Mouse (Mus musculus) kidney, embryonic 14.5 days (tissue): ENCODE data around the gene Rabgap1l. TPM values are rescaled to one million over a fixed set of nuclear protein-coding genes. Genes with fewer than 3 reads are reported as not detected.

Source experiments
- ATAC-seq: fragments of 200-750 bp; cut with Nextera tagmentation; 2 replicates; pipeline ENCODE4 v1.8.0; 2017; ENCODE audit warnings: moderate number of reproducible peaks, mild to moderate bottlenecking, moderate TSS enrichment, moderate library complexity; ENCODE audit not compliant: low FRiP score, low TSS enrichment
- H3K27ac ChIP-seq: fragments of 300-500 bp; sonication (generic); 2 replicates; pipeline ENCODE4 v1.5.1; 2014; ENCODE audit warnings: low read depth, mild to moderate bottlenecking, low read length, moderate library complexity, mixed read lengths
- H3K27me3 ChIP-seq: fragments of 300-500 bp; sonication (generic); 2 replicates; pipeline ENCODE4 v1.6.1; 2014; ENCODE audit warnings: mild to moderate bottlenecking, low read length; ENCODE audit not compliant: control insufficient read depth, insufficient read depth
- H3K36me3 ChIP-seq: fragments of 300-500 bp; sonication (generic); 2 replicates; pipeline ENCODE4 v1.6.1; 2014; ENCODE audit warnings: low read length, mixed read lengths; ENCODE audit not compliant: control insufficient read depth, insufficient read depth
- H3K4me1 ChIP-seq: fragments of 300-500 bp; sonication (generic); 2 replicates; pipeline ENCODE4 v1.6.1; 2014; ENCODE audit warnings: low read length, mixed read lengths; ENCODE audit not compliant: control insufficient read depth, insufficient read depth
- H3K4me2 ChIP-seq: fragments of 300-500 bp; sonication (generic); replicated peaks from 2 replicates; pipeline ENCODE4 v1.6.1; 2014; ENCODE audit warnings: low read depth, mild to moderate bottlenecking, low read length
- H3K4me3 ChIP-seq: fragments of 300-500 bp; sonication (generic); 2 replicates; pipeline ENCODE4 v1.5.1; 2014; ENCODE audit warnings: mild to moderate bottlenecking, low read length
- H3K9ac ChIP-seq: fragments of 300-500 bp; sonication (generic); 2 replicates; pipeline ENCODE4 v1.6.1; 2014; ENCODE audit warnings: low read depth, mild to moderate bottlenecking, low read length, moderate library complexity
- H3K9me3 ChIP-seq: fragments of 300-500 bp; sonication (generic); 2 replicates; pipeline ENCODE4 v1.6.1; 2016; ENCODE audit warnings: low read length; ENCODE audit not compliant: control insufficient read depth
- WGBS: fragments of 180-500 bp; shearing (Covaris S2); extraction: QIAGEN DNeasy Blood & Tissue Kit; methylation state at CpG from one replicate; pipeline ENCODE4 v1.1.7; 2014; 5-methylcytosine and 5-hydroxymethylcytosine counted together
- polyA plus RNA-seq: library from polyadenylated mRNA; unstranded; fragments of >200 nt; fragmentation: Nextera tagmentation; extraction: Ambion mirVana; gene quantifications from 2 replicates; pipeline ENCODE4 v1.2.1, GENCODE M21; 2014

The Rabgap1l gene
- polyA plus RNA-seq, 1 experiment from 2014 or later = 13.2 TPM

DNA sequence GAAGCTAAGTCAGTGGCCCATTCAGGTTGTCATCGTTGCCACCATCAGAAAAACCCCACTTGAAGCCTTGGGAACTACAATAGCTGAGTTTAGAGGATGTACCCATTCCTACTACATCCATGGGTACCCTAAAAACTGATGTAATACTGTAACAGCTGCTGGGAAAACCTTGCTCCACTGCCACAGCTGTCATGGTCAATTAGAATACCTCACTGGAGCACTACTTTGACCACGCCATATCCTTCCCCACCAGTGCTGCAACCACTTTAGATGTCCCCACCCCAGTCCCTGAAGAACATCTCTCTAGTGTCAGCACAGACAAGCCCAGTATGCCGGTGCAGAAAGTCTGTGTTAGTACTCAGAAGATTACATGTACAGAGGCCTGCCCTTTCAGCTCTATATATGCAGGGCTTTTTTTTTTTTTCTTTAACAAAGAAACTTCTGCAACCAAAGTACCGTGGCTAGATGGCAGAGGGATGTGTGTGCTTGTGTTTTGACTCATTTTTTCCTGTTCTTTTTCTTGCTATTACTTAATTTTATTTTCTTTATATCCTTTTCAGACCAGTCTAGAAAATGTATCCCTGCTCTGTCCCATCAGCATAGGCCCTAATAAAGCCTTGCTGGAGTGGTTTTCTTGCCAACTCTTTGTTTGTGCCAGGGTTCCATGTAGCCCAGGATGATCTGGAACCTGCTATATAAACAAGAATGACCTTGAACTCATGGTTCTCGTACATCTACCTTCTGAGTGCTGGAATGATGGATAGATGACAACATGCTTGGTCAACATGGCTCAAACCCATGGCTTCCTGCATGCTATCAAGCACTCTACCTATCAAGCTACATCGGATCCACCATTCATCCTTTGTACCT, 100.6 kb downstream of the Rabgap1l start:
- no peaks in the 10 kb centered on the region for H3K9me3 ChIP-seq
- ATAC-seq = no peak

GRCm38 (mm10) chr1:160691196-160691590, 101.8 kb downstream of the Rabgap1l start:
- Histone ChIP-seq H3K9me3 (no peaks in the 10 kb centered on the region), H3K4me1 (no peaks in the 10 kb centered on the region), H3K4me3 (no peak overlapping the region), H3K36me3 (no peaks in the 10 kb centered on the region), H3K9ac (no peak overlapping the region), H3K27me3 (no peaks in the 10 kb centered on the region), H3K4me2 (no peak overlapping the region), H3K27ac (no peak overlapping the region)
- WGBS = 88% methylated on average over 1 of the region's 1 CpGs
- ATAC-seq = no peak

More for the DNA sequence above, 100.6 kb downstream of the Rabgap1l start:
- no peak overlapping the region for H3K4me3 ChIP-seq
- no peak overlapping the region for H3K9ac ChIP-seq
- 87% methylated on average over 6 of the region's 6 CpGs for WGBS
- no peak overlapping the region for H3K27ac ChIP-seq
- H3K36me3 ChIP-seq = no peaks in the 10 kb centered on the region
- H3K27me3 ChIP-seq = no peaks in the 10 kb centered on the region
- no peaks in the 10 kb centered on the region for H3K4me1 ChIP-seq
- no peak overlapping the region for H3K4me2 ChIP-seq

DNA sequence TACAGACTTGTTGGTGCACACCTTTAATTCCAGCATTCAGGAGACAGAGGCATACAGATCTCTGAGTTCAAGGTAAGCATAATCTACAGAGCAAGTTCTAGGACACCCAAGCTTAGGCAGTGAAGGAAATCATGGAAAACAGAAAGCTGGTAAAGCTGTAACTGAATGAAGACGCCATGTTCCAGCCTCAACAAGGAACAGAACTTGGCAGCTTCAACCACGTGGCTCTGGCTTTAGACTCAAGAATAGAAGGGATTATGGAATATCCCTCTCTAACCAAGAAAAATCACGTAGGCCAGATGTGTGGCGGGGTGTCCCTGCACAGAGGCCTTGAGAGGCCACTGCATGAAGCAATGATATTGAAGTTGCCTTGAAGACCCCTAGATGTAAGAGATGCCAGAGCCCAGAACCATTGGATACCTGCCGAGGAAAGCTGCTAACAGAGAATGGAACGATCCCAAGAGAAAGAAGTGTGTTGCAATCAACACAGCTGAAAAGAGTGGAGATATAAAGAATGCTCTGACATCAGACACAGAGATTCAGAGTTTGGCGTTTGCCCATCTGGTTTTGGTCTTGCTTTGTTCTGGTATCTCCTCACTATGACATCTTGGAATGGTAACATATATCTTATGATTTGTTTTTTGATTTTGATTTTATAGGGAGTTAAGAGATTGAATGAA, 102.4 kb downstream of the Rabgap1l start:
- no peaks in the 10 kb centered on the region for H3K36me3 ChIP-seq
- no peaks in the 10 kb centered on the region for H3K27me3 ChIP-seq
- H3K9ac ChIP-seq = no peak overlapping the region
- no peak overlapping the region for H3K4me3 ChIP-seq
- H3K4me1 ChIP-seq = no peaks in the 10 kb centered on the region
- H3K9me3 ChIP-seq = no peaks in the 10 kb centered on the region
- H3K27ac ChIP-seq = no peak overlapping the region
- no peak overlapping the region for H3K4me2 ChIP-seq
- 91% methylated on average over 7 of the region's 7 CpGs for WGBS
- no peak for ATAC-seq

- H3K36me3 ChIP-seq = no peaks in the 10 kb centered on the region
- no peak overlapping the region for H3K4me2 ChIP-seq
- no peak overlapping the region for H3K9ac ChIP-seq
- H3K27me3 ChIP-seq = no peaks in the 10 kb centered on the region
- H3K27ac ChIP-seq = no peak overlapping the region
- H3K4me1 ChIP-seq = no peaks in the 10 kb centered on the region
- no peaks in the 10 kb centered on the region for H3K9me3 ChIP-seq
- ATAC-seq = no peak
- H3K4me3 ChIP-seq = no peak overlapping the region
These were observed 103.5 kb downstream of the Rabgap1l start for GRCm38 (mm10) chr1:160689511-160689910.

- Histone ChIP-seq H3K9me3 (no peaks in the 10 kb centered on the region), H3K4me2 (no peak overlapping the region), H3K27me3 (no peaks in the 10 kb centered on the region), H3K4me1 (no peaks in the 10 kb centered on the region), H3K4me3 (no peak overlapping the region), H3K36me3 (no peaks in the 10 kb centered on the region), H3K9ac (no peak overlapping the region), H3K27ac (no peak overlapping the region)
- 85% methylated on average over 2 of the region's 2 CpGs for WGBS
- ATAC-seq = no peak
These were observed 108.8 kb downstream of the Rabgap1l start for GRCm38 (mm10) chr1:160684251-160684650.

- Histone ChIP-seq H3K4me2 (no peak overlapping the region), H3K9ac (no peak overlapping the region), H3K9me3 (no peaks in the 10 kb centered on the region), H3K4me1 (no peaks in the 10 kb centered on the region), H3K4me3 (no peak overlapping the region), H3K27me3 (no peaks in the 10 kb centered on the region), H3K36me3 (no peaks in the 10 kb centered on the region), H3K27ac (no peak overlapping the region)
- ATAC-seq = no peak
- WGBS = 93% methylated on average over 3 of the region's 3 CpGs
These were observed 111.5 kb downstream of the Rabgap1l start for GRCm38 (mm10) chr1:160681398-160682050.

GRCm38 (mm10) chr1:160674763-160675162, 118.2 kb downstream of the Rabgap1l start:
- Histone ChIP-seq H3K27me3 (no peaks in the 10 kb centered on the region), H3K4me3 (no peak overlapping the region), H3K9ac (no peak overlapping the region), H3K27ac (no peak overlapping the region), H3K9me3 (no peaks in the 10 kb centered on the region), H3K4me1 (no peaks in the 10 kb centered on the region), H3K4me2 (no peak overlapping the region), H3K36me3 (no peaks in the 10 kb centered on the region)
- ATAC-seq = no peak
- WGBS = 93% methylated on average over 2 of the region's 2 CpGs

- Histone ChIP-seq H3K9ac (no peak overlapping the region), H3K4me1 (no peaks in the 10 kb centered on the region), H3K36me3 (no peaks in the 10 kb centered on the region), H3K9me3 (no peaks in the 10 kb centered on the region), H3K27ac (no peak overlapping the region), H3K27me3 (no peaks in the 10 kb centered on the region), H3K4me2 (no peak overlapping the region), H3K4me3 (no peak overlapping the region)
- no peak for ATAC-seq
- 68% methylated on average over 3 of the region's 3 CpGs for WGBS
These were observed 120.8 kb downstream of the Rabgap1l start for GRCm38 (mm10) chr1:160672088-160672814.
